Mouse (Mus musculus): Measurements from ENCODE around the gene Shoc2. TPM values are rescaled to one million over a fixed set of nuclear protein-coding genes. Genes with fewer than 3 reads are reported as not detected.
A peak's percentile ranks its signal among the peaks of the same experiment; 100 is the strongest.

Shoc2 gene
- polyA plus RNA-seq, 1 experiment from 2014 or later = 17.1 TPM

- 36% methylated on average over 3 of the region's 3 CpGs for WGBS (ENCODE audit: insufficient replicate concordance)
- ATAC-seq (ENCODE audit: low read depth) (peak; percentile 74), DNase-seq (no peak)
- peak overlapping the region; percentile 36 for H3K9ac ChIP-seq
- H3K27ac ChIP-seq = peak overlapping the region; percentile 66
- H3K4me2 ChIP-seq = 0 out of 2 replicates have a peak overlapping the region, but pooled peaks have one; percentile 24
- no peaks in the 10 kb centered on the region for H3K27me3 ChIP-seq
- H3K36me3 ChIP-seq = 0 out of 2 replicates have a peak, but pooled peaks cover under 1% of the 10 kb centered on the region
- no peaks in the 10 kb centered on the region for H3K9me3 ChIP-seq (replicated peaks)
- H3K4me3 ChIP-seq (replicated peaks) = no peak overlapping the region
- H3K4me1 ChIP-seq (replicated peaks) = peaks cover 46% of the 10 kb centered on the region
Observed at GRCm38 (mm10) chr19:53982041-53982440, 37.9 kb downstream of the Shoc2 start.

GRCm38 (mm10) chr19:53983336-53983735 lies 39.2 kb downstream of the Shoc2 start:
- ATAC-seq (ENCODE audit: low read depth) = no peak
- H3K4me3 ChIP-seq (replicated peaks) = no peak overlapping the region
- peaks cover 9% of the 10 kb centered on the region for H3K36me3 ChIP-seq
- DNase-seq = no peak
- H3K4me1 ChIP-seq (replicated peaks) = peaks cover 46% of the 10 kb centered on the region
- 93% methylated on average over 1 of the region's 1 CpGs for WGBS (ENCODE audit: insufficient replicate concordance)
- H3K9me3 ChIP-seq (replicated peaks) = no peaks in the 10 kb centered on the region
- H3K27me3 ChIP-seq = no peaks in the 10 kb centered on the region
- no peak overlapping the region for H3K4me2 ChIP-seq
- no peak overlapping the region for H3K27ac ChIP-seq
- H3K9ac ChIP-seq = no peak overlapping the region

DNA sequence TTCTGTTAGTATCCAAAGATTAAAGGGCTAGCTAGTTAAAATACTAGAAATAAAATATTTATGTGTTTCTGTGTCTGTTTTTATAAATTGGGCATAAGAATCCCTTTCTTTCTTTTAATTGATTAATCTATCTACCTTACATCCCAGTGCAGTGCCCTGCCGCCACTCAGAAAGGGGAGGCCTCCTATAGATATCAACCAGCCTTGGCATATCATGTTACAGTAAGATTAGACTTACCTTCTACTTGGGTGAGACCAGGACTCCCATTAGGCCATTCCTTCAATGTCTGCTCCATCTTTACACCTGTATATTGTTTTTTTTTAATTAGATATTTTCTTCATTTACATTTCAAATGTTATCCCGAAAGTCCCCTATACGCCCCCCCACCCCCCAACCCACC lies 40.5 kb downstream of the Shoc2 start:
- DNase-seq (no peak), ATAC-seq (ENCODE audit: low read depth) (peak; percentile 89)
- 61% methylated on average over 3 of the region's 3 CpGs for WGBS (ENCODE audit: insufficient replicate concordance)
- Histone ChIP-seq H3K4me3 (replicated peaks) (no peak overlapping the region), H3K9me3 (replicated peaks) (no peaks in the 10 kb centered on the region), H3K9ac (no peak overlapping the region), H3K27ac (0 out of 2 replicates have a peak overlapping the region, but pooled peaks have one; percentile 51), H3K4me2 (0 out of 2 replicates have a peak overlapping the region, but pooled peaks have one; percentile 17), H3K36me3 (peaks cover 12% of the 10 kb centered on the region), H3K27me3 (no peaks in the 10 kb centered on the region), H3K4me1 (replicated peaks) (peaks cover 46% of the 10 kb centered on the region)

DNA sequence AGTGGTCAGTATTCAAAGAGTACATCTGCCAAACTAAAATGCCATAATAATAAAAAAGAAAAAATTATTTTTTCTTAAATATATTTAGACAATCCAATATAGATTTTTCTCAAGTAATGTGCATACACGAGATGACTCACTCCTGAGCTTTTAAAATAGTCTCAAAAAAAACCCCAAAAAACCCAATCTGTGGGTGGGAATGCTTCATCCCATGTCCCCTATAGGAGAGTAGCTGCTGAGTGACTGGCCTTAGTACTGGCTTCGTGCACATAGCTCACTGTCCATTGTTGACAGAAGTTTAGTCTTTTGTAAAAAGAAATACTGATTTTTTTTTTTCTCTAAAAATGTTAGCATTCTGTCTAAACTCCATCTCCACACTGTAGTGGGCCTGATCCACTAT lies 46.4 kb downstream of the Shoc2 start:
- ATAC-seq (ENCODE audit: low read depth) (no peak), DNase-seq (no peak)
- H3K27ac ChIP-seq = no peak overlapping the region
- no peak overlapping the region for H3K9ac ChIP-seq
- H3K4me2 ChIP-seq = no peak overlapping the region
- no peaks in the 10 kb centered on the region for H3K27me3 ChIP-seq
- H3K4me3 ChIP-seq (replicated peaks) = no peak overlapping the region
- H3K36me3 ChIP-seq = peaks cover 16% of the 10 kb centered on the region
- H3K4me1 ChIP-seq (replicated peaks) = peaks cover 15% of the 10 kb centered on the region
- no peaks in the 10 kb centered on the region for H3K9me3 ChIP-seq (replicated peaks)
- WGBS (ENCODE audit: insufficient replicate concordance) = 75% methylated on average over 2 of the region's 2 CpGs

DNA sequence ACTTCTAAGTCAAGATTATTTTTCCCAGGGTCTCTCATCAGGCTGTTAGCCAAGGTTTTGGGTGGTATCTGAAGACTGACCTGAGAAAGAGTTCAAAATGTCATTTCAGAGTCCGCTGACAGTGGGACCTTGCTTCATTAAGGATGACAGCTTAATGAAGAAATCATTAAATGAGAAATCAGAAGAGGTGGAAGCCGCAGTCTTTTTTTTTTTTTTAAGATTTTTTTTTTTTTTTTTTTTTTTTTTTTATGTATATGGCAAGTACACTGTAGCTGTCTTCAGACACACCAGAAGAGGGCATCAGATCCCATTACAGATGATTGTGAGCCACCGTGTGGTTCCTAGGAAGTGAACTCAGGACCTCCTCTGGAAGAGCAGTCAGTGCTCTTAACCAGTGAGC lies 49.8 kb downstream of the Shoc2 start:
- peaks cover 5% of the 10 kb centered on the region; the same call in 1 of the 2 replicates for H3K36me3 ChIP-seq
- no peaks in the 10 kb centered on the region for H3K27me3 ChIP-seq
- ATAC-seq (ENCODE audit: low read depth) (no peak), DNase-seq (no peak)
- 76% methylated on average over 3 of the region's 3 CpGs for WGBS (ENCODE audit: insufficient replicate concordance)
- H3K9ac ChIP-seq = no peak overlapping the region
- no peak overlapping the region for H3K4me3 ChIP-seq (replicated peaks)
- H3K9me3 ChIP-seq (replicated peaks) = no peaks in the 10 kb centered on the region
- H3K4me2 ChIP-seq = no peak overlapping the region
- H3K27ac ChIP-seq = no peak overlapping the region
- H3K4me1 ChIP-seq (replicated peaks) = peaks cover 11% of the 10 kb centered on the region

DNA sequence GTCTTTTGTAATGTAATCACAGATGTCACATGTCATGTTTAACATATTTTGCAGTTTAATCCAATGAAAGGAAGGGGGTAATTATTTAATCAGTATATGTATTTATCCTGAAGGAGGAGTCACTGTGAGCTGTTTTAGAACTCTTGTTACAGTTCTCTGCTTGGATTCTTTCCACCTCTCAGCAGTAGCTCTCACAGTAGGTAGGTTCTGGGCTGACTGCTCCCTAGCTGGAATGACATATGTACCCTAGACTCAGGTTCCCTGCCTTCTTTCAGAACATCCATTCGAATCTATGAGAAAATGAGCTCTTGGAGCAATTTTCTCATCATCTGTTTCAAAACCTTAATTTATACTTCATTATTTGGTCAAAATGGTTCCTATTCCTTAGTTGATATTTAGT lies 50.2 kb downstream of the Shoc2 start:
- ATAC-seq (ENCODE audit: low read depth) = no peak
- Histone ChIP-seq H3K27ac (no peak overlapping the region), H3K4me2 (no peak overlapping the region), H3K9ac (no peak overlapping the region), H3K27me3 (no peaks in the 10 kb centered on the region), H3K36me3 (0 out of 2 replicates have a peak, but pooled peaks cover 4% of the 10 kb centered on the region), H3K9me3 (replicated peaks) (no peaks in the 10 kb centered on the region), H3K4me1 (replicated peaks) (peaks cover 12% of the 10 kb centered on the region), H3K4me3 (replicated peaks) (no peak overlapping the region)
- no peak for DNase-seq
- WGBS (ENCODE audit: insufficient replicate concordance) = 74% methylated on average over 1 of the region's 1 CpGs

DNA sequence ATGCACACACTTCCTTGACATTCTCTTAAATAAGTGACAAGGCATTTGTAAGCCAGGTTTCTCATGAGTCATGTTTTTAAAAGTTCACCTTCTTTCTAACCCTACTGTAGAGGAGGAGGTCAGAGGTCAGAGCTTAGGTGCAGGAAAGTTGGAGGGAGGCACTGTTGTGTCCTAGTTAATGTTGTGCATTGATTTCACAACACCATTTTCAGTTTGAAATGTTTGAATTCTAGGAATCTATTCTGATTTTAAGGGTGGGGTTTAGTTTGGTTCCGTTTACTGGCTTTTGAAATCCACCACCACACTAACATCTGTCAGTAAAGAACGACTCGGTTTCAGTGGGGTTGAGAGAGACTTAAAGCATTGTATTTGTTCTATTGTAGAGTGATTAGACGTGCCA lies 66.9 kb downstream of the Shoc2 start:
- Histone ChIP-seq H3K9ac (no peak overlapping the region), H3K4me1 (replicated peaks) (peaks cover 4% of the 10 kb centered on the region; the same call in 1 of the 2 replicates), H3K9me3 (replicated peaks) (no peaks in the 10 kb centered on the region), H3K4me2 (no peak overlapping the region), H3K27me3 (no peaks in the 10 kb centered on the region), H3K36me3 (no peaks in the 10 kb centered on the region), H3K27ac (no peak overlapping the region), H3K4me3 (replicated peaks) (no peak overlapping the region)
- ATAC-seq (ENCODE audit: low read depth) (no peak), DNase-seq (no peak)
- WGBS (ENCODE audit: insufficient replicate concordance) = 64% methylated on average over 4 of the region's 4 CpGs

- no peak for DNase-seq
- no peak for ATAC-seq (ENCODE audit: low read depth)
- Histone ChIP-seq H3K4me1 (replicated peaks) (peaks cover 4% of the 10 kb centered on the region; the same call in 1 of the 2 replicates), H3K9me3 (replicated peaks) (no peaks in the 10 kb centered on the region), H3K27ac (no peak overlapping the region), H3K4me2 (no peak overlapping the region), H3K36me3 (no peaks in the 10 kb centered on the region), H3K9ac (no peak overlapping the region), H3K4me3 (replicated peaks) (no peak overlapping the region), H3K27me3 (no peaks in the 10 kb centered on the region)
- 81% methylated on average over 5 of the region's 5 CpGs for WGBS (ENCODE audit: insufficient replicate concordance)
Observed at GRCm38 (mm10) chr19:54014999-54015398, 70.9 kb downstream of the Shoc2 start.

GRCm38 (mm10) chr19:54015503-54015902 lies 71.4 kb downstream of the Shoc2 start:
- Histone ChIP-seq H3K36me3 (no peaks in the 10 kb centered on the region), H3K4me2 (no peak overlapping the region), H3K27ac (no peak overlapping the region), H3K9ac (no peak overlapping the region), H3K4me3 (replicated peaks) (no peak overlapping the region), H3K4me1 (replicated peaks) (peaks cover 4% of the 10 kb centered on the region; the same call in 1 of the 2 replicates), H3K9me3 (replicated peaks) (no peaks in the 10 kb centered on the region), H3K27me3 (no peaks in the 10 kb centered on the region)
- WGBS (ENCODE audit: insufficient replicate concordance) = 87% methylated on average over 5 of the region's 5 CpGs
- no peak for DNase-seq
- ATAC-seq (ENCODE audit: low read depth) = no peak

- no peak for ATAC-seq (ENCODE audit: low read depth)
Observed at GRCm38 (mm10) chr19:54035100-54035499, 91.0 kb downstream of the Shoc2 start.

GRCm38 (mm10) chr19:54039441-54039840 lies 95.3 kb downstream of the Shoc2 start:
- Histone ChIP-seq H3K27ac (no peak overlapping the region), H3K4me1 (replicated peaks) (peaks cover 4% of the 10 kb centered on the region), H3K4me3 (replicated peaks) (no peak overlapping the region), H3K9ac (no peak overlapping the region), H3K36me3 (peaks cover 6% of the 10 kb centered on the region; the same call in 1 of the 2 replicates), H3K9me3 (replicated peaks) (no peaks in the 10 kb centered on the region), H3K27me3 (peaks cover 24% of the 10 kb centered on the region), H3K4me2 (no peak overlapping the region)
- DNase-seq (no peak), ATAC-seq (ENCODE audit: low read depth) (no peak)
- WGBS (ENCODE audit: insufficient replicate concordance) = 74% methylated on average over 7 of the region's 7 CpGs

More at GRCm38 (mm10) chr19:54035100-54035499, 91.0 kb downstream of the Shoc2 start:
- no peaks in the 10 kb centered on the region for H3K27me3 ChIP-seq
- DNase-seq = no peak
- no peak overlapping the region for H3K27ac ChIP-seq
- no peak overlapping the region for H3K4me3 ChIP-seq (replicated peaks)
- WGBS (ENCODE audit: insufficient replicate concordance) = 80% methylated on average over 6 of the region's 6 CpGs
- H3K4me1 ChIP-seq (replicated peaks) = no peaks in the 10 kb centered on the region
- H3K36me3 ChIP-seq = peaks cover 17% of the 10 kb centered on the region
- no peak overlapping the region for H3K4me2 ChIP-seq
- no peaks in the 10 kb centered on the region for H3K9me3 ChIP-seq (replicated peaks)
- no peak overlapping the region for H3K9ac ChIP-seq

GRCm38 (mm10) chr19:54040356-54041028 lies 96.4 kb downstream of the Shoc2 start:
- no peak for ATAC-seq (ENCODE audit: low read depth)
- no peak overlapping the region for H3K4me3 ChIP-seq (replicated peaks)
- WGBS (ENCODE audit: insufficient replicate concordance) = 44% methylated on average over 4 of the region's 4 CpGs
- H3K9ac ChIP-seq = no peak overlapping the region
- peaks cover 15% of the 10 kb centered on the region for H3K4me1 ChIP-seq (replicated peaks)
- H3K27me3 ChIP-seq = peaks cover 35% of the 10 kb centered on the region
- H3K36me3 ChIP-seq = no peaks in the 10 kb centered on the region
- H3K9me3 ChIP-seq (replicated peaks) = no peaks in the 10 kb centered on the region
- DNase-seq = no peak
- H3K4me2 ChIP-seq = no peak overlapping the region
- H3K27ac ChIP-seq = no peak overlapping the region
